Mouse (Mus musculus) CD4-positive, CD25-positive, alpha-beta regulatory T cell, adult 2 months (primary cell): ENCODE data around the gene Syngr1.

Source experiments
- DNase-seq: peaks from one replicate; pipeline ENCODE4 v3.0.0-alpha.2; 2012; ENCODE audit warnings: low read depth, low spot score

The Syngr1 gene

DNA sequence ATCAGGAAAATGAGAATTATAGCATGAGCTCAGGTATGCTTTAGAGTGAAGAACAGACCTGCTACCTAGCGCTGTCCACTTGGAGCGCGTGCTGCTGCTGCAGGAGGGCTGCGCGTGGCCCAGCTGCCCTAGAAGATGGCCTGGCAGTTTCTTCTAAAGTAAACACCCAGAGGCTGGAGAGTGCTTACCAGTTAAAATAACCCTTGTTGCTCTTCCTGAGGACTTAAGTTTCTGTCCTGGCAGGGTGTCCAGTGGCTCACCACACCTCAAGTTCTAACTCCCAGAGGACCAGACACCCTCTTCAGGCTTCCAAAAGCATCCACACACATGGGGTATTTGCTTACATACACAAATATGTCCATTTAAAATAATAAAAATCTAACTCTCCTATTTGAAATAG, 54.3 kb downstream of the Syngr1 start:
- DNase-seq: no peak

DNA sequence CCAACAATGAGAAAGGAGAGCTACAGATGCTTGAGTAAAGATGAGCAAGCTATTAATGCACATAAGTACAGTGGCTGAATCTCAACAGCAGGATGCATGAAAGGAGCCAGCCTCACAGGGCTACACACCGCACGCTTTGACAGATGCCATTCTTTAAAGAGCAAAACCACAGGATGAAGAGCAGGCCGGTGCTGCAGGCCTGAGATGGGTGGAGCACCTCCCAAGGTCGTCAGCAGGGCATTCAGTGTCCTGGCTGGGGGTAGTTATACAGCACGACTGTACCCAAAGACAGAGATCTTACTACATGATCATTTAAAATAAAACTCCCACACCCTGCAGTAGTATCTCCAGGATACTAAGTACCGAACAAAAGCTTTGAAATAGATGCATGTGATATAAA, 55.0 kb downstream of the Syngr1 start:
- DNase-seq: no peak

DNA sequence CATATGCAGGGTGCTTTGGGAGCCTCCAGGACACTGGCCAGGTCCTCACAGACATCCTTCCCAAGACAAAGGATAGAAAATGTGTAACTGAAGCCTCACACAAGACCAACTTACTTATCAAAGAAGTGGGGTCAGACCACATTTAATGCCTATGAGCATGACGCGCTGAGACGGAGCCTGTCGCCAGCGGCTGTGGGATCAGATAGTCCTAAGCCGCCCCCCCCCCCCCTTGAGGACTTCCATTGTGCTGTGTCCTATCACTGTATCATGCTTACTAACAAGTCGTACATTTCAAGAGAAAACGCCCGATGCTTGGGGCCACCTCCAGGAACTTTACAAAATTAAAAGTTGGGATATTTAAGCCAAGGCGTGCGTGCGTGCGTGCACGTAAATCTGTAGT, 56.0 kb downstream of the Syngr1 start:
- DNase-seq: no peak

DNA sequence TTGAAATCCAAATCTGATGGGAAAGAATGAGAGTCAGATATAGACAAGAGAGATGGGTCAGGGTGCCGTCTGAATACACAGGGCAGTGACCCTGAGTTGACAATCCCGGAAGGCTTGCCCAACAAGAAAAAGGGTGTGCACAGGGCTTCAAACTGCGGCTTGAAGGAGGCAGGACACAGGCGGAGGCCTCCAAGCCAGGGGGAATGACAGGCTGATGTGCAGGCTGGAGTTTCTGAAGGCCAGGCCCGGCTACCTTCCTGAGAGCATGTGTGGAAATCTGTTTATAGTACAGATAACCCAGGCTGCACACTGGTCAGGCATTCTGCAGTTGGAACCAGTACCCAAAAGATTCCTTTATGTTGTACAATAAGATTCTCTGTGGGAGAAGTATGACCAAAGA, 56.4 kb downstream of the Syngr1 start:
- no peak for DNase-seq

DNA sequence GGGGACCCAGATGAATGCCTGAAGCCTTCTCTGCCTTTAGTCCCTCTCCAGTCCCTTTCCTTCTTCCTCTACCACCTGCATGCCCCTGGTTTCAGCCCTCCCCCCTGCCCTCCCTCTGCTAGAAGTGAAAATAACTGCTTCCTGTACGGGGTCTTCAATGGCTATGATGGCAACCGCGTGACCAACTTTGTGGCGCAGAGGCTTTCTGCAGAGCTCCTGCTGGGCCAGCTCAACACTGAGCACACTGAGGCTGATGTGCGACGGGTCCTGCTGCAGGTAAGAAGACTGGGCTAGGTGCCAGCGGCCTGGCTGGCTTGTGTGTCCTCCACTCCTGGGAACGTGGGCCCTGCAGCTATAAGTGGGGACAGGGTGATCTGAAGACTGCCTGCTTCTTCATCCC, 57.4 kb downstream of the Syngr1 start:
- DNase-seq: peak; percentile 12

DNA sequence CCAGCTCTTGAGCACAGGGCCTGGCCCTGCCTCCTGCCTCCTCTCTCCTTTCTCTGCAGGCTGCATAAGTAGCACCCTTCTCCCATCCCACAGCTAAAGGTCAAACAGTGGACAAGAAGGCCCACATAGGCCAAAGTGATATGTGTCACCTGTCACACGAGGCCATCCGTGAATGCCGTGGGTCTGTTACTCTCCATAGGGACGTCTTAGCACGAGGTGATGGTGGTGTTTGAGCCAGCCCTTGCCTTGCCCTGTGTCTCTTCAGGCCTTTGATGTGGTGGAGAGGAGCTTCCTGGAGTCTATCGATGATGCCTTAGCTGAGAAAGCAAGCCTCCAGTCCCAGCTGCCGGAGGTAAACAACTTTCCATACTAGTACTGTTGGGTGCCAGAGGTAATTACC, 58.4 kb downstream of the Syngr1 start:
- peak; percentile 64 for DNase-seq

DNA sequence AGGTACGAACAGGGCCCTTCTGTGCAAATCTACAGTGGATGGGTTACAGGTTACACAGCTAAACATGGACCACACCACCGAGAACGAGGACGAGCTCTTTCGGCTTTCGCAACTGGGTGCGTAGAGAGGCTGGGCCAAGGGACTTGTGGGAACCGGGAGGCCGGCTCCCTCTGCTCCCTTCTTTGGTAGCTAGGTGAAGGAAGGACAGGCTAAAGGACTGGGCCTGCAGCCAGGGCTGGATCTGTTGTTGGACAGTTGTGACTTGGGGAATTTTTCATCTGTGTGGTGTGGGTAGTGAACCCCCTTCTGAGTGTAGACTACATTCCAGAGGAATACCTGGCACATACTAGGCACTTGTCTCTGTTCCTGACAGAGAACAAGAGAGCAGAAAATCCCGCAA, 61.5 kb downstream of the Syngr1 start:
- no peak for DNase-seq

DNA sequence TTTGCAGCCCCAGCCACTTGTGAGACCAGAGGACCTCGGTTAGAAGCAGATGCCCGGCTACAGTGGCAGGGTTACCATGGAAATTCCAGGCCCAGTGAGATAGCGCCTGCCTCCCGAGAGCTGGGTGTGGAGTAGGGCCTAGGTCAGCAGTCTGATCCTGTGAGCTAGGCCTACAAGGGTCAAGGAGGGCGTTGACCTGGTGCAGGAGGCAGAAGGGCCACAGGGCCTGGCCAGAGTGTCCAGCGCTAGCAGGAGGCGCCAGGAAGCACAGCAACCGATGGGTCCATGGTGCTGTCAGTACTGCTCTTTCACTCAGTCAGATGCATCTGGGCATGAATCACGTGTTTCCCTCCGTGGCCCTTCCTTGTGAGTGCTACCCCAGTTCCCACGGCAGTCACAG, 62.6 kb downstream of the Syngr1 start:
- DNase-seq: no peak

DNA sequence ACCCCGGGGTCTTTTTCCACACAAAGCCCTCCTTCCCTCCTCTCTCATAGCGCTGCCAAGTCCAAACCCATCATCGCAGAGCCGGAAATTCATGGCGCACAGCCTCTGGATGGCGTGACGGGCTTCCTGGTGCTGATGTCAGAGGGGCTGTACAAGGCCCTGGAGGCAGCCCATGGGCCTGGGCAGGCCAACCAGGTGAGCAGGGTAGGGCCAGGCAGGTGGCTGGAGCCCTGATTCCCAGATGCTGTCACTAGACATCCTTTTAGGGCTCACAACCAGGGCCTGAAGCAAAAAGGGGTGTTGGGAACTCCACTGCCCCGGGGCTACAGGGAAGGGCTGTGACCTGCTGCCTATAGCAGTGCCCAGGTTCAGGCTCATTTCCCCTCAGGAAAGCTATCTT, 64.6 kb downstream of the Syngr1 start:
- no peak for DNase-seq

DNA sequence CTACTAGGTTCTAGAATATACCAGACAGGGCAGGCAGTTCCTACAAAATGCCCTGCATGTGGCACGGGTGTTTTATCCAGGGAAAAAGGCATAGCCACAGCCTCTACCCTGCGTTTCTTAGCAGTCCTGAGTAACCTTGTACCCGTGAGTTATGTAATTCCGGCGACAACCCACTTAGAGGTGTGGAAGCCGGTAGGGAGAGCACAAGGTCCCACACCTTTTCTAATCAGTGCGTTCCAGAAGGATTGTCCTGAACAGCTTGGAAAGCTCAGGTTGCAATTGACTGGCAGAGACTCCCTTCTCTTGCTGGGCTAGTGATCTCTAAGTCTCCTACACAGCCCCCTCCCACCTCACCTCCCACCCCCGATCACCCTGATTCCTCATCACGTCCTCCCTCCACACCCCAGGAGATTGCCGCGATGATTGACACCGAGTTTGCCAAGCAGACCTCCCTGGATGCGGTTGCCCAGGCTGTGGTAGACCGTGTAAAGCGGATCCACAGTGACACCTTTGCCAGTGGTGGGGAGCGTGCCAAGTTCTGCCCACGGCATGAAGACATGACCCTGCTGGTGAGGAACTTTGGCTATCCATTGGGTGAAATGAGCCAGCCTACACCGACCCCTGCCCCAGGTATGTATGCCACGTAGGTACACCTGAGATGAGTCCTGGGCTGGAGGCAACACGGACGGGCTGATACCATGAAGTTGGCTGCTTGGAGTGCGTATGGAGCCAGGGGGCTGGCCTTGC, 66.2 kb downstream of the Syngr1 start:
- no peak for DNase-seq

DNA sequence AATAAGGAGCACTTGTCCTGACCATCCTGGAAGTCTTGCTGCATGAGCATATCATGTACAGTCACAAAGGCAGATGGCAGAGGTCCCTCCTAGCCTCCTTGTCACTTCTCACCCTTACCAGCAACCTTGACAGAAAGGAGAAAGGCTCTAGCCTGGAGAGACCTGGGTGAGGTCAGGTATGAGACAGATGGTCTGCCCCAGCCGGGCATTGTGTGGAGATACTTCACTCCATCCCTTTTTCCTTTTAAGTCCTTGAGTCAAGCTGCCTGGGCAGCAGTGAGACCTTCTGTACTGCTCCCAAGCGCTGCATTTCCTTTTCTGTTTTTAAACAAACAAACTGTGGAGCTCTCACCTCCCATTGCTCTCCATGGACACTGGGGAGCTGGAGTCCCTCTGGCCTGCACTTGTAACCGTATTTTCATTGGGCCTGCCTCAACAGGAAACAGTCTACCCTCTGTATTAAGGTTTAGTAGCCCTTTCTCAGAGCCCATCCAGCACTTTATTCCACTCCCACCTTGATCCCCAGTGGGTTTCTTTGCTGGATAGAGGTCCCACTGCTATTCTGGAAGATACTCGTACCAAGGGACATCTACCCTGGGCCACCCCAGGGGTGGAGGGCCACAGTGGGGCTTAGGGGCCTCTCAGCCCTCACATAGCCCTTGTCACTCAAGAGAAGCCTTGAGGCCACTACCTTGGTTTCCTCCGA, 67.0 kb downstream of the Syngr1 start:
- DNase-seq: no peak

DNA sequence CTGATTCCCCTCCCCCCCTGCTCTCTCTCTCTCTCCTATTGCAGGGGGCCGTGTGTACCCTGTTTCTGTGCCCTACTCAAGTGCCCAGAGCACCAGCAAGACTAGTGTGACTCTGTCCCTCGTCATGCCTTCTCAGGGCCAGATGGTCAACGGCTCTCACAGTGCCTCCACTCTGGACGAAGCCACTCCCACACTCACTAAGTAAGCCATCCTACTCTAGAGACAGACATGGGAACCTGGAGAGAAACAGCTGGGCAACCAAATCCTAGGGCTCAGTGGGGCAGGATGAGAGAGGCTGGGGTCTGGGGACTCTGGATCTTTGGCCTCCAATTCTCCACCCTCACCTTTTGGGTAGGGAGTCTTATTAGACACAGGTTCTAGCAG, 67.6 kb downstream of the Syngr1 start:
- no peak for DNase-seq

DNA sequence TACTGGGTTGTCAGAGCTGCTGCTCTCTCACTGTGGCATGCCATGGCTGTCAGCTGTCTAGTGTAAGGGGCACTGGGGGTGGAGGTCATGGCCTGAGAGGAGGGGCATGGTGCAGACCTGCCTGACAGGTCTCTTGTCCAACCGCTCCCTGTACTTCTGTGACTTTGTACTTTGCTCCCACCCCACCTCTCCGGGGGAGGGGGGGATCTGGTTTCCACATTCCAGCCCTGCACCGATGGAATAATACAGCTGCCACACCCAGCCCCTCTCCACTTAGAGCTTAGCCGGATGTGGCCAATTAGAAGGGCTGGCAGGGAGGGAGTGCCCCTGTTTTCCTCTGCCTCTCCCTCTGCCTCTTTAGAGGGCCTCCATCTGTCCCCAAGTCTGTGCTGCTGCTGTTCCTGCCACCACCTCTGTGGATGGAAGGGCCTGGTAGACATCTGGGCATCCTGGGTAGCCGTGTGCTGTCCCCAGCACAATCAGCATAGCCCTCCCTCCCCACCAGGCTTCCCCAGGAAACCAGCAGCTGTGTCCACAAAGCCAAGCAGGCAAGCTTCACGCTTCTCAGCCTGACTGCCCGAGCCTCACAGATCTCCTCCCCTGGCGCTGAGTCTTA, 68.3 kb downstream of the Syngr1 start:
- no peak for DNase-seq

DNA sequence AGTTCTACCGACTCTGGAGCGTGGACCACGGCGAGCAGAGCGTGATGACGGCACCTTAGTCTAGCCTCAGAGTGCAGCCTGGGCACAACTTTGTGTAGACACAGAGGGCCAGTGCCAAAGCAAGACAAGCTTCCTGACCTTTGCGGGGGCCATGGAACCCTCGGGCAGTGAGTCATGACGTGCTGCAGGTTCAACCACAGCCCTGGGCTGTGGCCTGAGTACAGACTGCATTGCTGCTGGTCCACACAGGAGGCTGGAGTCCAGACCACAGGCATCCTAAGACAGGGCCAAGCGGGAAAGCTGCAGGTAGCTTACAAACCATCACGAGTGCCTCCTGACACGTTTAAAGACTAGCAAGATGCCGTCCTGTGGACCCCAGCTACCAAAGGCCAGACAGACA, 69.1 kb downstream of the Syngr1 start:
- DNase-seq: no peak

DNA sequence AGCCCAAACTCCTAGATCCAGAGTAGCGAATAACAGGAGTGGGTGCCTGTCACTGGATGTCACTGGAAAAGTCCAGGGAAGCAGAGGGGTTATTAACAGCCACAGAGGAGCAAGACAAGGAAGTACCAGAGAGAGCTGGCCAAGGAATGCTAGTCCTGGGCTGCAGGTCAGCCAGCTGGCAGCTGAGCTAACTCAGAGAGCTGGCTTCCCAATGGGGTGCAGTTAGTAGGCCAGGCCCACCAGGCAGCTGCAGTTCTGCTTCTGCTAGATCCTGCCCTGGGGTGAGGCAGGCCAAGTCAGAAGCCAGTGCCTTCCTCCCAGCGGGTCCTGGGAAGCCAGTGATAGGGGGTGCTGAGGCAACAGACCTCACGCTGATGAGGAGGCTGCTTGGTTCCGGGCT, 69.6 kb downstream of the Syngr1 start:
- DNase-seq: no peak

DNA sequence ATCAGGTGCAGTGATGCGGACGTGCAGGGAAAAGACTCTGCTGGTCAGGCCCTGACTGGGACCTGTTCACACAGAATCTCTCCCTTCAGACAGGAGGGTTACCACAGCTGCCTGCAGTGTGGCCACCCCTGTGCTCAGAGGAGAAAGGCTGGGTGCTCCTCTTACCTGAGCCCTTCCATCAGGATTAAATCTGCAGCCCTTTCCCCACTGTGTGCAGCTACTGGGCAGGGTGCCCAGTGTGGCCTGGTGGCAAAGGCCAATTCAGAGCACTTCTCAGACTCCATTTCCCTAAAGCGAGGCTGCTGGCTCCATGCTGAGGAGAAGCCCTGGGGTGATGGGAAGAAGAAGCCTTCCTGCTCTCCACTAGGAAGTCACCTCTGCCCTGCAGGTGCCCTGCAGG, 70.1 kb downstream of the Syngr1 start:
- DNase-seq: no peak

DNA sequence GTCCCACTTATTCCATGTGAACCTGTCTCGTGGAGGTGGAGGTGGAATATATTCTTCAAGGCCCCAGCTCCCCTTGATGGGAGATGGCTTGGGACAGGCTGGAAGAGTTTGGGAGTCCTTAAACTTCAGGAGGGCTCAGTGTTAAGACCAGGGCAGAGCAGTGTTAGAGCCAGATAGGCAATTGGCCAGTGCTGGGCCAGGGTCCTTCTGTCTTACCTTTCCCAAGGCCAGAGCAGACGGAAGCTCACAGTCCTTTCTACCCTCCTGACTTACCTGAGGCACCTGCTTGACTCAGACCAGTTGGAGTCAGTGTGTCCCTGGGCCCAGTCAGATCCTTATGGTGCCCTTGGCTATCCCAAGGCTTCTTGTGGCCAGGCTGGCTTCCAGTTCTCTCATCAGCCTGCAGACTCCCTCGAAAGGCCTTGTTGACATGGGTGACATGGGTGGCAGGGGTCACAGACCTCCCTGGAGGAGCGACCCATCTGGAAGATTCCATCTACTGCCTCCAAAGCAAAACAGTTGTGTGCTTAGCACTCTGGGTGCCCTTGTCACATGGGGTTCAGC, 71.3 kb downstream of the Syngr1 start:
- no peak for DNase-seq

DNA sequence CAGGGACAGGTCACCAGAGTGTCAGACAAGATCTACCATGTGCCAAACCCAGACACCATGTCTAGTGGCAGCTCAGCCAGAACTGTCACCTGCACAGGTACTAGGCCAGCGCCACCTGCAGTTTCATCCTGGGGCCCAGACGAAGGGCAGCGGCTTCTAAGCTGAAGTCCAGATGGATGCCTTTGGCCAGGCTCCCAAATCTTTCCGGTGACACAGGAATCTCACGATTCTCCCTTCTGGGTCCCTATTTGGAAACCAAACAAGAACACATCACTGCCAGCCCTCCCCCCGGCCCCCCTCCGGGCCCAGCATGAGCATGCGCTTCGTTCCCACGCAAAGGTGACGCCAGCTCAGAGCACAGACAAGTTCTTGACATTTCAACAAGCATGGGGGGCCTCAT, 72.1 kb downstream of the Syngr1 start:
- DNase-seq: no peak

DNA sequence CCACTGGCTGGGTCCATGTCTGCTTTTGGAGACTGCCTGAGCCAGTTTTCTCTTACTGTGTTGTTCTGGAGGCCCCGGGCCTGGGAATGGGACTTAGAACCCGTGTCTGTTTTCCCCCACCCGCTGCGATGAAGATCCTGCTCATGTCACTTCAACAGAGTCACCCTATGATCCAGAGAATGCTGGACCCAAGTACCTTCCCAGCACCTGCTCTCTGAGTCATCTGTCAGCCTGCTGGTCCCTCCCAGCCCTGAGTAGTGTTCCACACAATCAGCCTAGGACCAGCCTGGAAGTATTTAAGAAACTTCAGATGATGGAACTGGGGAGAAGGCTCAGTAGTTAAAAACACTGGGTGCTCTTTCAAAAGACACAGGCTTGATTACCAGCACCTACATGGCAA, 72.6 kb downstream of the Syngr1 start:
- no peak for DNase-seq

DNA sequence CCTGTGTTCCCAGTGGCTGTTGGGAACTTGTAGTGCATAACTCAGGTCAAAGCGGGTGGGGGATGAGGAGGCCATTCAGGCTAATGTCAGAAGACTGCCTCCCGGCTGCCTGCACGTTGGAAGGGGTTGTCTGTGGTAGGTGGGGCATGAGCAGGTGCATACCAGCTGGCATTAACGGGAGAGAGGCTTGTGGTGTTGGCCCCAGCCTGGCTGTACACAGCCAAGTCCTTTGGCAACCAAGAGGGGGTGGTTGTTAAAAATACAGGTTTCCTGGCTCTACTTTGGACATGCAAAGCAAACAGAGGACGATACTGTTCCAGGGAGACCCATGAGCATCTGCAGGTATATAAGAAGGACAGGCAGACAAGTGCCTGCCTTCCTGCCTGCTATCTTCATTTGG, 74.3 kb downstream of the Syngr1 start:
- no peak for DNase-seq
